Mouse (Mus musculus) frontal cortex, adult (tissue): ENCODE results near the gene Mapk11.

Experiments used
- ATAC-seq: cut with Nextera tagmentation; 2 replicates; pipeline ENCODE4 v1.9.2; 2017; ENCODE audit warnings: mild to moderate bottlenecking, moderate library complexity, mixed read lengths; ENCODE audit not compliant: low TSS enrichment

The Mapk11 gene

GRCm38 (mm10) chr15:89141443-89141842 is 8.0 kb downstream of the Mapk11 start:
- no peak for ATAC-seq

GRCm38 (mm10) chr15:89140659-89141252 is 8.7 kb downstream of the Mapk11 start, which contains the start of gene Mapk12:
Gene Mapk12 (minus strand): TSS chr15:89140703.
- ATAC-seq, result peak; percentile 22; the same call in 1 of the 2 replicates

DNA sequence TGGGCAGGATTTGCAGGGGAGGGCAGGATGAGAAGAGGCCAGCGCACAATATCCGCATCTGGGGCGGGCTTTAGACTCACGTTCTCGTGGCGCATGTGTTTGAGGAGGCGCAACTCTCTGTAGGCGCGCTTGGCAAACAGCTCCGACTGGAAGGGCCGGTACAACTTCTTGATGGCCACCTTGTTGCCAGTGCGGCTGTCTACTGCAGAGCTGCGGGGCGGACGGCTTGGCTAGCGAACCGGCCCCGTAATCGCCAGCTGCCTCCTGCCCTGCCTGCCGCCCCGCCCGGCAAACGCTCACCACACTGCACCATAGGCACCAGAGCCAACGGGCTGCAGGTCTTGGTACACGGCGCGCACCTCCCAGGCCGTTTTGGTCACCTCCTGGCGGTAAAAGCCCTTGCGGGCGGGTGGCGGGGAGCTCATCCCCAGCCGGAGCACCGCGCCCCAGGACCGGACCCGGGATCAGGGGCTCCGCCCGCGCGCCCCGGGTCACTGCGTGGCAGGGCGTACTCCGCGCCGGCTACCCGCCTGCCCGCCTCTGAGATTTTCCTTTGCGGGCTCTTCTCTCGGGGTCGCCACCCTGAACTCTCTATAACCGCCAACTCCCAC is 9.3 kb downstream of the Mapk11 start:
- peak; percentile 61 for ATAC-seq

DNA sequence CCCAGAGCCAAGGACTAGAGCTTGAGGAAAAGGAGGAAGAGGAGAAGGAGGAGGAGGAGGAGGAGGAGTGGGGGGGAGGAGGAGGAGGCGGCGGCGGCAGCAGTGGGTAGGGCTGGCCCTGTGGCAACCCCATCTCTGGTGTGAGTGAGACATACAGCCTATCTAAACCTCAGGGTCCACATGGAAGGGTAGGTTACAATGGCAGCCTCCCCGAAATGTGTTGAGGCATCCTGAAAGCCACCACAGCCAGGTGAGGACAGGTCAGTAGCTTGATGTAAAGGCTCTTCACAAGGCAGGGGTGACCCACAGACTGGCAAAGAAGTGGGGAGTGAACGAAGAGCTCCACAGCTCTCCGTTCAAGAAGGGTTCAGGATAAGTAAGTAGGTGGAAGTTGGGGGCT is 10.9 kb downstream of the Mapk11 start:
- no peak for ATAC-seq

GRCm38 (mm10) chr15:89138046-89138405 is 11.4 kb downstream of the Mapk11 start:
- ATAC-seq, result no peak

DNA sequence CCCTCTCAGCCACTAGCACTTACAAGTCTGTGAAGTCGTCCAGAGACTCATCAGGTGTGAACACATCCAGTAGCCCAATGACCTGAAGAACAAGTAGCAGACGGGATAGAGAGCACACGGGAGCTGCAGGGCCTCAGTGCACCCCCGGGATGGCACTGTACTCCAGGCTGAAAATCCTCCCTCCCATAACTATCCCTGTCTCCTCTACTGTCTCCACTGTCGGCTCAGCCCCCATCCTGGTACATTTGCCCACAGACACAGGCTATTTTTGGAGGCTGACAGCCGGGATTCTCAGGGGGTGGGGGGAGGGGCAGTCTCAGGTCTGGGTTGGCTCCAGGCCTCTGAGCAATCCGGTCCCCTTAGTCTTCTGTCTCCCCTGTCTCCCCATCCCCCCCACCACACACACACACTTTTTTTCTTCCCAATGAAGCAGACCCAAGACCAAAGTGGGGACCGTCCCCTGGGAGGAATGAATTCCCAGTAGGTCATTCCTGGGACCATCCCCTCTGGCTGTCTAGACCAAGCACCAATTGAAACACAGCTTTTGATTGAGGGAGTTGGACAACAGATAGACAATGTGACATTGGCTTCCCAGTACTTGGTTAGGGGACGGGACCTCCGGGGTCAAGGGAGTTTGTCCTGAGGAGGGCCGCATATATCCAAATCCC is 11.9 kb downstream of the Mapk11 start:
- peak; percentile 48; the same call in 1 of the 2 replicates for ATAC-seq

GRCm38 (mm10) chr15:89136461-89137155 is 12.8 kb downstream of the Mapk11 start:
- no peak for ATAC-seq

DNA sequence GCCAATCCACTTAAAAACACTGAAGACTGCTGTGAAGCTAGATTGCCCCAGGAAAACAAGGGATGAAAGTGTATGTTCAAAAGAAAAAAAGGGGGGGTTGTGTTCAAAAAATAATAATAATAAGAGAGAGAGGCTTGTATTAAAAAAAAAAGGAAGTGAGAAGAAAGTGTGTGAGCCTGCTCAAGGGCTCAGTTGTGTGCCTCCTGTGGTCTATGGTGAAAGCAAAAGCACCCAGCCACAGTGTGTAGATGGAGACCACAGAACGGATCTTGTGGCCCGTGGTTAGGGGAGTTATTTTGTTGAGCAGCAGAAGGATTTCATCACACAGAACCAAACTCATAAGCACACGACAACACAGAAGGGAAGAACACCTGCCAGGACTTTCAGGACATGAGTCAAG is 18.1 kb downstream of the Mapk11 start:
- ATAC-seq, result no peak

- ATAC-seq, result no peak
These were observed 19.2 kb downstream of the Mapk11 start for GRCm38 (mm10) chr15:89130245-89130644.

GRCm38 (mm10) chr15:89128382-89129350 is 20.8 kb downstream of the Mapk11 start, which contains the start of gene Hdac10:
Gene Hdac10 (minus strand): TSS chr15:89128700.
- ATAC-seq, result peak; percentile 82

GRCm38 (mm10) chr15:89127364-89127940 is 22.0 kb downstream of the Mapk11 start:
- ATAC-seq, result no peak

- no peak for ATAC-seq
These were observed 22.8 kb downstream of the Mapk11 start for GRCm38 (mm10) chr15:89126622-89127021.

DNA sequence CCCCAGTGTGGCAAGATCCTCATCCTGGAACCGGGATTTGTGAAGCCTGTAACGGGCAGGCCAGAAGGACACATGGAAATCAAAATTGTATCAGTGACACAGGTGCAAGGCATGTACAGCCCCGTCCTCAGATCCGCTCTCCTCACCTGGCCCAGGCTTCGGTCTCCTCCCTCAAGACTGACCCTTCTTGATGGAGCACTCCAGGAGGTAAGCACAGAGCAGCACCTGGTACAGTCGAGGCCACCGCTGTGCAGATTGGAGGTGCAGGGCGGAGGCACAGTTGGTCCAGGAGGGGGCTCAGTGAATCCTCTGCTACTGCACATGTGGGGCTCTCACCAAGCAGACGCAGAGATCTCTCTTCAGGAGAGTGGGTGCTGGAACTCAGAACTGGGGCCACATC is 24.1 kb downstream of the Mapk11 start:
- ATAC-seq, result no peak

DNA sequence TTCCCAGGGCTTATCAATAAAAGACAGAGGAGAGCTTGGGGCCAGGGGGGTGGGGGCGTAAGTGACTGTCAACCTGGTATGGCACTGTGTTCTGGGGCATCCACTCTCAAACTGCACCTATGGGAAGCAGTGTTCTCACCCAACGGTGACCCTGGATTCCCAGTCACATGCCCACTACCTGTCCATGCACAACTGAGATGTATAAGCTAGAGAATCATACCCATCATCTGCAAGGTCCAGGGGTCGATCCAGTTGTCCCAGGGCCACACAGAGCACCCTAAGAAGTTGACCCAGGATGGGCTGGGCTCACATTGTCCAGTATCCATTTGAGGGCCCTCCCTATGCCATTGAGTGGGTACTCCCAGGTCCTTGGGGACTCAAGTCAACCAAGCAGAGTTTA is 25.1 kb downstream of the Mapk11 start:
- no peak for ATAC-seq

GRCm38 (mm10) chr15:89123595-89123994 is 25.8 kb downstream of the Mapk11 start:
- peak; percentile 71 for ATAC-seq

DNA sequence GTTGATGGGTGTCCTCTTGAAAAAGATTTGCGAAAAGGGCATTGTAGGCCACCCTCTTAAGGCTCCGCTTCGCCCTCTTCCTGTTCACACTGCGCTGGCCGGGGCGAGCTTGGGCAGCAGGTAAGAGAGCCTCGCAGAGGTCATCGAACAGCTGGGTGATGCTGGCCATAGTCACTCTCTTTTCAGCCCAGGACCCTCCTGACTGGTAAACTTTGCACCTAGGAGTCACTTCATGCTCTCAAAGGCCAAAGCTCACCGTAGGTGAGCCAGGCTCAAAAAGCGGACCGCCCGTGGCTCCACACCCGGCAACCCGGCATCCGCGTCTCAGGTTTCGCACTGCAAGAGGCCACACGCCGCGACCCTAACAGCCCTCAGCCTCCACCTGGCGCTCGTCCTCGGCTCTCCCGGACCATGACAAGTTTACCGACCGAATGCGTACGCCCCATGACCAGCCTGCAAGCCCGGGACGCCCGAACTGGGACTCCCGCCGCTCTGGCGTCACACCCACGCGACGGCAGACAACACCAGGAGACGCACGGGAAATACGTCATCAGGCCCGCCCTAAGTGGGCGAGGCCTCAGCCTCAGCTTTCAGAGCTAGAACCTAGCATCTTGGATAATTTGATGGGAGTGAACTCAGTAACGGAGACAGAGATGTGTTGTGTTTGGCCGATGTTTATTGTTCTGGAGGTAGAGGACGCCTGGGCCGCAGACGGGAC is 26.6 kb downstream of the Mapk11 start, which contains the start of gene Tubgcp6:
TSS of gene Tubgcp6 (minus strand) at position 464 of the 718 bp plus-strand sequence.
- ATAC-seq, result peak; percentile 77

DNA sequence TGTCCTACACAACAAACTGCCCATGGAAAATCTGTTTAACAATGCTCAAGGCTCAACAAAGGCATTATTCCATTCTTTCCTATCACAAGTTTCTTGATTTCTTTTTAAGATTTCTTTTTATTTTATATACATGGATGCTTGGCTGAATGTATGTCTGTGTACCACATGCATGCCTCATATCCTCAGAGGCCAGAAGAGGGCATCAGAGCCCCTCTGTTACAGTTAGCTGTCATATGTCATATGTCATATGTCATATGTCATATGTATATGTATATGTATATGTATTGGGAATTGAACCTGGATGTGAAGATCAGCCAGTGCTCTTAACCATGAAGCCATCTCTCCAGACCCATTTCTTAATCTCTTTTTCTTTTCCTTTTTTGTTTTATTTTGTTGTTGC is 31.4 kb downstream of the Mapk11 start:
- no peak for ATAC-seq

DNA sequence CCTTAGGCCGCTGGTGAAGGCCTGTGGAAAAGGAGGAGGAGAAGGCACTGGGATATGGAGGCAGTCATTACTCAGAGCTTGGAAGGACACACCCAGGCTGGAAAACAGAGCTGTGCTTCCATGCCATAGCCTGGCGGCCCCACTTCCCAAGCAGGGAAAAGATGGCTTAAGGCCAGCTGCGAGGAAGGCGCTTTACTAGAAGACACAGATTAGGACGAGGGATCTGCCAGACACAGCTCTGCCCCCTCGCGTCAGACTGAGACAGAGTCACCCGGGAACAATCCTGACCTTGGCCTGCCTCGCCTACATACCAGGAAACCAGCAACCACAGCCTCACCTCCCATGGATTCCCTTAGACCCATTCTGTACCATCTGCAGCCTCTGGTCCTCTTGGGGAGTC is 39.3 kb downstream of the Mapk11 start:
- ATAC-seq, result 0 out of 2 replicates have a peak, but pooled peaks have one; percentile 15

DNA sequence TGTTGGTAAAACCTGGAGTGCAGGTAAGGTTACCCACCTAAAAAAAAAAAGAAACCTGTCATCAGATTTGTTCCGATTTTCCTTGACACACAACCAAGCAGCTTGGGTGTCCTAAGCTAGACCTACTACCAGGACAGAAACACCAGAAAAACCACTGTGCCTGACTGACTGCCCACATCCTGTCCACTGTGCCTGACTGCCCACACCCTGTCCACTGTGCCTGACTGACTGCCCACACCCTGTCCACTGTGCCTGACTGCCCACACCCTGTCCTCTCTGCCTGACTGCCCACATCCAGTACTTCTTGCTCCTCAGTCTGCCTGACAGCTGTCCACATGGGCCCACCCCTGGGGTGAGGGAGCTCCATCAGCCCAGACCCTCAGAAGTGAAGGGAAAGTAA is 42.5 kb downstream of the Mapk11 start:
- no peak for ATAC-seq

DNA sequence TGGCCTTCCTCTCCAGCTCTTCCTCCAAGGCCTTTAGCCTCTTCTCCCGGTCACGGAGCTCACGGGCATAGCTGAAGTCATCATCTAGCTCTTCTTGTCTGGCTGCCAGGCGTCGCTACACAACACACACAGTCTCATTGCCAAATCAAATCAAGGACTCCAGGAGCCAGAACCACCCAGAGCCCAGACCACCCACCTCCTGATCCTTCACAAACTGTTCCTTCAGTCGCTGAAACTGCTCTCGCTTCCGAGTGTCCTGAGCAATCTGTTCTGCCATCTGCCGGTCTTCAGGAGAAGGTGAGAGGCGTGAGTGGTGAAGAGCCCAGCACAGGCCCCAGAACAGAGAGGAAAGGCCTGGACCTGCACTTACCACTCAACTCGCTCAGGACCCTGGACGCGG is 43.4 kb downstream of the Mapk11 start:
- peak; percentile 38; the same call in 1 of the 2 replicates for ATAC-seq
